Mouse (Mus musculus): ENCODE data around the gene Agpat3.

- TF ChIP-seq TAL1 (IDR thresholded peaks at IDR 0.05; ENCODE audit: low read length) (no peak), GATA1 (IDR thresholded peaks at IDR 0.05; ENCODE audit: low read length) (no peak)
These were observed 63.4 kb downstream of the Agpat3 start for GRCm38 (mm10) chr10:78288896-78289295.
